Mouse (Mus musculus) spleen, adult 2 months (tissue): ENCODE measurements around the gene Leng1. TPM values are rescaled to one million over a fixed set of nuclear protein-coding genes. Genes with fewer than 3 reads are reported as not detected.
A peak's percentile ranks its signal among the peaks of the same experiment; 100 is the strongest.

ENCODE experiments used
- DNase-seq, 2 experiments: peaks; one replicate each; pipeline versions ENCODE4 v3.0.0 to v3.0.0-alpha.2; 2012 to 2021; ENCODE audit warnings: low spot score in 2 of 2, low read depth in 1 of 2
- H3K27ac ChIP-seq: fragments of 200-500 bp; 2 replicates; pipeline ENCODE4 v1.5.1; 2012; ENCODE audit warnings: low read length, inconsistent platforms; ENCODE audit not compliant: insufficient read depth
- H3K27me3 ChIP-seq: fragments of 200-500 bp; 2 replicates; pipeline ENCODE4 v1.6.1; 2012; ENCODE audit warnings: mild to moderate bottlenecking, moderate library complexity, low read length, inconsistent platforms; ENCODE audit not compliant: control insufficient read depth, insufficient read depth
- H3K36me3 ChIP-seq: fragments of 200-500 bp; 2 replicates; pipeline ENCODE4 v1.6.1; 2012; ENCODE audit warnings: mild to moderate bottlenecking, low read length, inconsistent platforms; ENCODE audit not compliant: control insufficient read depth, insufficient read depth
- H3K4me1 ChIP-seq: fragments of 200-500 bp; 2 replicates; pipeline ENCODE4 v1.6.1; 2011; ENCODE audit warnings: inconsistent platforms; ENCODE audit not compliant: control insufficient read depth, insufficient read depth, insufficient read length
- H3K4me3 ChIP-seq: fragments of 200-500 bp; 2 replicates; pipeline ENCODE4 v1.5.1; 2011; ENCODE audit warnings: mild to moderate bottlenecking, inconsistent platforms; ENCODE audit not compliant: insufficient read depth, insufficient read length; ENCODE audit errors: extremely low read depth
- CTCF ChIP-seq: fragments of 200-500 bp; IDR thresholded peaks from 2 replicates; pipeline ENCODE4 v1.5.1; 2011; ENCODE audit warnings: mild to moderate bottlenecking, inconsistent platforms; ENCODE audit not compliant: insufficient read depth, insufficient read length, insufficient replicate concordance; ENCODE audit errors: extremely low read depth
- POLR2A ChIP-seq: fragments of 200-500 bp; IDR thresholded peaks from 2 replicates; pipeline ENCODE4 v1.6.1; 2011; ENCODE audit warnings: low read depth, low read length, inconsistent platforms
- WGBS: fragments of 180-500 bp; shearing (Covaris S2); methylation state at CpG from one replicate; pipeline ENCODE4 v1.1.7; 2018; 5-methylcytosine and 5-hydroxymethylcytosine counted together
- polyA plus RNA-seq: library from polyadenylated mRNA; depleted of rRNA; stranded (reverse); fragments of >200 nt; gene quantifications from 2 replicates; pipeline ENCODE4 v1.2.3, GENCODE M21; 2012

The Leng1 gene
- polyA plus RNA-seq, 1 experiment, result 1.8 TPM

GRCm38 (mm10) chr7:3692382-3692986 lies 26.8 kb upstream of the Leng1 start, which contains the start of gene Tsen34:
TSS of gene Tsen34 (plus strand) at chr7:3692863.
- Histone ChIP-seq H3K4me3 (peak within 1 kb of the TSS; percentile 72), H3K36me3 (peaks cover 8% of the 10 kb centered on the region), H3K27ac (peak within 1 kb of the TSS; percentile 92), H3K27me3 (no peaks in the 10 kb centered on the region), H3K4me1 (peaks cover 6% of the 10 kb centered on the region; the same call in 1 of the 2 replicates)
- TF ChIP-seq CTCF (0 out of 2 replicates have a peak, but pooled peaks have one; percentile 13), POLR2A (no peak)
- DNase-seq, result no peak
- WGBS, result under 1% methylated on average over 49 of the region's 49 CpGs

DNA sequence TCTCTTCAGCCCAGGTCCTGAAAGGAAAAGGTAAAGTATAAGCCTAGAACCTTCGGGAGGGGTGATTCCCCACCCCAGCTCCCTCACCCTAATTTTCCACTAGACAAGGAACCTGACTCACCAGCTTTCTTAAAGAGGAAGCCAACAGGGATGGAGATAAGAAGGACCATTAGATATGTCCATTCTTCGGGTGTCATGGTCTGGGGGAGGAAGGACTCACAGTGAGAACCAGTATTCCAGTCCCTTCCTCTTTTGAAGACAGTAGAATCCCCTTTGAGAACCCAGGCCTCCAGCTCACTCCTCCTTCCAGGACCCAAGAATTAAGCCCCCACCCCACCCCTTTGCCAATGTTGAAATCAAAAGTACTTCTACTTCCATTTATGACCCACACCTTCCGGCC lies 26.3 kb upstream of the Leng1 start:
- Histone ChIP-seq H3K36me3 (peaks cover 8% of the 10 kb centered on the region), H3K4me1 (peaks cover 6% of the 10 kb centered on the region; the same call in 1 of the 2 replicates), H3K4me3 (peak overlapping the region; percentile 72), H3K27me3 (no peaks in the 10 kb centered on the region), H3K27ac (no peak overlapping the region)
- TF ChIP-seq CTCF, result no peak
- no peak for TF ChIP-seq POLR2A
- DNase-seq, result no peak
- WGBS, result 8% methylated on average over 3 of the region's 3 CpGs

- H3K36me3 ChIP-seq, result peaks cover 24% of the 10 kb centered on the region
- no peaks in the 10 kb centered on the region for H3K4me1 ChIP-seq
- TF ChIP-seq CTCF (no peak), POLR2A (no peak)
- H3K27ac ChIP-seq, result no peak overlapping the region
- H3K27me3 ChIP-seq, result no peaks in the 10 kb centered on the region
- 94% methylated on average over 30 of the region's 31 CpGs for WGBS
- DNase-seq, result no peak
- H3K4me3 ChIP-seq, result no peak overlapping the region
Observed at GRCm38 (mm10) chr7:3685400-3686187, 20.0 kb upstream of the Leng1 start.

DNA sequence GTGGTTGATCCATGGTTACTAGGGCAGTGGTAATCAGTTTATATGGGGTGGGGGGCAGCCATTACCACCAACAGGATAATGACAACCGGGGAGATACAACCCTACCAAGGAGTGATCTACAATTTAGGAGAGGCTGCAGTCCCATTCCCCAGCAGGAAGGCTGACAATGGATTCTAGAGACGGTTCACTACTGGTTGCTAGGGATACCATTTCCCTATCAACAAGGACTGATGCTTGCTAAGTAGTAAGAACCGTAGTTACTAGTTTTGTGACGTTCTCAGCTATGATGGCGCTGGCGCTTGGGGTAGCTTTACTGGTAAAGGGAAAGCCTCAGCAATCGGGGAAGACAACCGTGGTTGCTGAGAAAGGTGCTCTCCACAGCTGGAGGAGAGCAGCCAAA lies 19.1 kb upstream of the Leng1 start:
- Histone ChIP-seq H3K27me3 (no peaks in the 10 kb centered on the region), H3K36me3 (peaks cover 24% of the 10 kb centered on the region), H3K4me1 (no peaks in the 10 kb centered on the region), H3K27ac (no peak overlapping the region), H3K4me3 (no peak overlapping the region)
- 95% methylated on average over 8 of the region's 8 CpGs for WGBS
- no peak for DNase-seq
- TF ChIP-seq POLR2A, result no peak
- TF ChIP-seq CTCF, result no peak

DNA sequence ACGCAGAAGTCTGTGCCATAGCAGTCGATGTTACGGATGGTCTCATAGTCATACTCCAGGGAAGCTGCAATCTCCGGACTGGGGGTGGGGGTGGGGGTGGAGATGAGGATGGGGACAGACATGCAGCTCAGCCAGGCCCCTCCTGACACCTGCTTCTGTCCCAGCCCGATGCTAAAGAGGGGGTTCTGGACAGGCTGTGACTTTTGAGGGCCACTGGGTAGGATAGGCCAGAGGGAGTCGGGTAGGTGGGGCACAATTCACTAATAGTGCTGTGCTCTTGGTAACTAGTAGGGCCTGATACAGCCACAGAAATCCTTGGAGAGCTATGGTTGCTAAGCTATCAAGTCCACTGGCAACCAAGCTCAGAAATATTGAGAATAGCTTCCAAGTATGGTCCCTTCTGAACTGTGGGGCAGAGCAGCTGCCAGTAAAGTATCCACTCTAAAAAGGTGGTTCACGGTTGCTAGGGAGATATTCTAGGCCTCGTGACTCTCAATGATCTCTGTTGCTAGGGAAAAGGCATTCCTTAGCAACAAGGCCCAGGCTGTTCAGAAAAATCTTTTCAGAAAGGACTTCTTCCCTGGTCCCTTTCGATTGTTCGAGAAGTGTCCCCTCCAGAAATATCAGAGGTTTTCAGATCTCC lies 18.4 kb upstream of the Leng1 start:
- Histone ChIP-seq H3K4me3 (no peak overlapping the region), H3K4me1 (no peaks in the 10 kb centered on the region), H3K36me3 (peaks cover 24% of the 10 kb centered on the region), H3K27me3 (no peaks in the 10 kb centered on the region), H3K27ac (no peak overlapping the region)
- DNase-seq, result no peak
- WGBS, result 95% methylated on average over 10 of the region's 10 CpGs
- TF ChIP-seq POLR2A (no peak), CTCF (no peak)

- DNase-seq, result no peak
- Histone ChIP-seq H3K36me3 (peaks cover 6% of the 10 kb centered on the region), H3K4me3 (no peak within 1 kb of the TSS), H3K4me1 (no peaks in the 10 kb centered on the region), H3K27ac (no peak within 1 kb of the TSS), H3K27me3 (no peaks in the 10 kb centered on the region)
- 82% methylated on average over 9 of the region's 9 CpGs for WGBS
- no peak for TF ChIP-seq POLR2A
- TF ChIP-seq CTCF, result no peak
Observed at GRCm38 (mm10) chr7:3677342-3677741, 11.7 kb upstream of the Leng1 start, which contains the start of gene Tmc4. TSS of gene Tmc4 (minus strand) at chr7:3677553.
